Mouse (Mus musculus) testis, adult 2 months (tissue): ENCODE results near the gene Gas2l1.

ENCODE experiments used
- CTCF ChIP-seq: fragments of 200-500 bp; IDR thresholded peaks from 2 replicates; pipeline ENCODE4 v1.5.1; 2012; ENCODE audit warnings: low read depth, mild to moderate bottlenecking, inconsistent platforms, low read length, moderate library complexity; ENCODE audit not compliant: control insufficient read depth, insufficient read depth, insufficient replicate concordance
- POLR2A ChIP-seq: fragments of 200-500 bp; IDR thresholded peaks from 2 replicates; pipeline ENCODE4 v1.6.1; 2012; ENCODE audit warnings: low read depth, mild to moderate bottlenecking, inconsistent platforms, low read length, moderate library complexity; ENCODE audit not compliant: control insufficient read depth

DNA sequence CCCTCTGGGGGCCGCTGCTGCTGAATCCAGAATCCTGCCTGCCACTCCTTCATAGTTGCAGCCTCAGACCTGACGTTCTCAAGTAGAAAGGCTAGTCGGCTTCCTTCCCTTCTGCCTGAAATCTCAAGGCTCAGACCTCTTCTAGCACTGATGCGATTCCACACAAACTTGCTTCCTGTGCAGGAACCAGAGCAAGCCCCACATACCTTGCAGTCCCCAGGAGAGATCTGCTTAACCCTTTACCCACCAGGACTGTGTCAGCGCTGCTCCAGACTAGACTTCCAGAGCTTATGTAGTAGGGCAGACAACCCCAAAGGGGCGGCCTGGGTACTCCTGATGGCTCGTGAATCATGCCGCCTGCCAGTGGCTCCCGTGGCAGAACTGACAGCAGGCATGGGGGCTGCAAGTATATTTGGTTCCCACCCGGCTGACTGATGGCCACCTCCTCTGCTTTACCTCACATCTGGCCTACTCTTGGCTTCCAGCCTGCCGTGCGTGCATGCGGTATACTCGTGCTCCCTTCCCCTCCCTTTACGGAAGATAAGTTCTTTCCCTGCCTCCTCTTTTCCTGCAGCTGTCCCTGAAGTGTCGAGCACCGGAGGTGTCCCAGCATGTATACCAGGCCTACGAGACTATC, 23.9 kb downstream of the Gas2l1 start:
- no peak for TF ChIP-seq CTCF
- no peak for TF ChIP-seq POLR2A
